Mouse (Mus musculus) retina, postnatal 7 days (tissue): ENCODE data around the gene Twsg1.
A peak's percentile ranks its signal among the peaks of the same experiment; 100 is the strongest.

ENCODE experiments used
- DNase-seq: peaks from one replicate; pipeline ENCODE4 v3.0.0-alpha.2; 2012; ENCODE audit warnings: low read depth, low spot score

Gene Twsg1

GRCm38 (mm10) chr17:65886571-65886970 lies 64.5 kb downstream of the Twsg1 start:
- no peak for DNase-seq

GRCm38 (mm10) chr17:65885697-65886529 lies 65.1 kb downstream of the Twsg1 start, which contains the start of gene Ralbp1:
Gene Ralbp1 (minus strand): TSS chr17:65885798.
- DNase-seq: no peak

DNA sequence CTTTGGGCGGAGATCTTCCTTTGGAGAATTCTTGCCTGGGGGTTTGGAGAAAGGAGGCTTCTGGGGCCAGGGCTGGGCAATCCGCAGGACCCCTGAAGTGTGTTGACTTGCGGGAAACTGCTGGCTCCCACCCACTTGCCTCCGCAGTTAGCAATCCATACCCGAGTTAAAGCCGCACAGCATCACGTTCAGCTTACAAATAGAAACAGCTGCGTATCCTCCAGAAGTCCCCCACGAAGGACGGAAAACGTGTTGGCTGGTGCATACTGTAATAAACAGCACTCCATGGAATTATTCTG lies 65.7 kb downstream of the Twsg1 start:
- DNase-seq: no peak

GRCm38 (mm10) chr17:65884691-65885397 lies 66.2 kb downstream of the Twsg1 start:
- DNase-seq: peak; percentile 97

DNA sequence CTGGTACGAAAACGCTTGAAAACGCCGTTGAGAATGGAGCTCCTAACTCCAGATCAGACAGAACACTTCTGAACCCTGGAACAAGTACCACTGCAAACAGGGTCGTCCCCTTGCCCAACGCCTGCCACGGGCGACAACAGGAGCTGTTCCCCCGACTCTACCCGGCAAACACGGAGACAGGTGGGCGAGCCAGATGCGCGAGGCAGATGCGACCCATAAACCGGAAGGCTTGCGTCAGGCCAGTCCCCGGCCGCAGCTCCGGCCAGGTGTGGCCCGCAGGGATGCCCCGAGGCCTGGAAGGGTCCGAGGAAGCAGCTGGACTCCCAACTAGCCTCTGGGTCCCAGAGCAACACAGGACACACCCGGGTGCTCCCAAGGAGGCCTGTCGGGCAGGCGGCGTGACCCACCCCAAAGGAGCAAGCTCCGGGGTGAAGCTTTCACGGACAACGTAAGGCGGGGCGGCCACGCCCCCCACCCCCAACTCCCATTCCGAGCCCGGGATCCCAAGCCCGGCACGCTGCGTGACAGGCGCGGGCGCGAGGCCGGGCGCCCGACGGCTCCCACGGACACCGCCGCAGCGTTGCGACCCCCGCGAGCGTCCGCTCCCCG lies 66.9 kb downstream of the Twsg1 start:
- DNase-seq: peak; percentile 21

- no peak for DNase-seq
These were observed 74.0 kb downstream of the Twsg1 start for GRCm38 (mm10) chr17:65877026-65877425.

DNA sequence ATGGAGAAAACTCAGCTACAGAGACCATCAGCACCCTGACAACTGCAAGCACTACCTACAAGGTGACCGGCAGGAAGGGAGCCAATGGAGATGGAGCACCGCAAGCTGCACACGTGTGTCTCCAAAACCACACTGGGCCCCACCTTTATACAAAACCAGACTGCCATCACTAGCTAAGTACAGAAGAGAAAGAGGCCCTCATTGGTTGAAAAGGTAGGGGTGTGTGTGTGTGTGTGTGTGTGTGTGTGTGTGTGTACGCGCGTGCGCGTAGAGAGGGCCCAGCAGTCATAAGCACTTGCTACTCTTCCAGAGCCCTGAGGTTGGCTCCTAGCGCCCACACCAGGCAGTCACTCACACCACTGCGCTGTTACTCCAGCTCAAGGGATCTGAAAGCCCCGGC lies 77.2 kb downstream of the Twsg1 start:
- no peak for DNase-seq

- no peak for DNase-seq
These were observed 77.9 kb downstream of the Twsg1 start for GRCm38 (mm10) chr17:65873156-65873555.

DNA sequence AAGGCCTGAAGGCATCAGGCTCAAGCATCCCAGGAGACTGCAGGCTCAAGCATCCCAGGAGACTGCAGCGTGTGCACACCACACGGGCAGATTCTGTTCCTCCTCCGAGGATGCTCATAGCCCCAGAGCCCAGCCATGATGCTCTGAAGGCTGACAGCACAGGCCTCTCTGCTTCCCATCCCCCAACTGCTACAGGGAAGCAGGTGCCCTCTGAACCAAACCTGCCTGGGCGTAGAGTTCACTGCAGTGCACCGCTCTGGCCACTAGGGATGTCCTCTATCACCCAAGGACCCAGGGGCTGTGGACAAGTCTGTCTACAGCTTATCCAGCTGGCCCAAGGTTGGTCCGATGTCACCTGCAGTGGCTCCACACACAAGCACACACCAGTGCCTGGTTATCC lies 78.4 kb downstream of the Twsg1 start:
- DNase-seq: peak; percentile 29

GRCm38 (mm10) chr17:65872051-65872450 lies 79.0 kb downstream of the Twsg1 start:
- no peak for DNase-seq
